Mouse (Mus musculus) erythroblast, embryonic 14.5 days (primary cell): Measurements from ENCODE around the gene Yy1.

Experiments
- GATA1 ChIP-seq: IDR thresholded peaks from 2 replicates; pipeline ENCODE4 v1.6.1; 2012; ENCODE audit warnings: low read length, inconsistent platforms, mixed read lengths
- TAL1 ChIP-seq: IDR thresholded peaks from 3 replicates; pipeline ENCODE4 v1.6.1; 2012; ENCODE audit warnings: low read length, inconsistent platforms, mixed read lengths

DNA sequence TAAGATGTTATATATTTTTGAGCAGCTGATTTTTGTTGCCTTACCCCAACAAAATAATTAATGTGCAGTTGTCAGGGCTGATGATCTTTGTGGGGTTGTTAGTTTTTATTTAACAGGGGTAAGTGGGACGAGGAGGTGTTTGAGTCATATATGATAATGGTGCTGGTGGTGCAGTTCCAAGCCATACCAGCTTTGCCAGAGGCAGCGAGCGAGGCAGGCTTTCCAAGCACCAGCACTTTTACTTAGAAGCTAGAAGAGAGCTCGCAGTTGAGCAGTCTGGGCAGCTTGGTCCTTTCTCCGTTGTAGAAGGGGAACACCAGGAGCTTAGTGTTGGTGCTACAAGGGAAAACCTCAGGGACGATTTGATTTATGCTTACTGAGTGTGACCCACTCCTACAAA is 19.7 kb downstream of the Yy1 start:
- TF ChIP-seq GATA1 (no peak), TAL1 (no peak)
